Mouse (Mus musculus) lung, postnatal 10 days (tissue): ENCODE data around the gene 4930480E11Rik.
"Not testable (repeated sequence)": the region's sequence is repeated elsewhere in the genome, so short reads cannot be mapped to it uniquely, and the experiment has no call there.

Experiments used
- DNase-seq: peaks from one replicate; pipeline ENCODE4 v3.0.0; 2021

4930480E11Rik gene

DNA sequence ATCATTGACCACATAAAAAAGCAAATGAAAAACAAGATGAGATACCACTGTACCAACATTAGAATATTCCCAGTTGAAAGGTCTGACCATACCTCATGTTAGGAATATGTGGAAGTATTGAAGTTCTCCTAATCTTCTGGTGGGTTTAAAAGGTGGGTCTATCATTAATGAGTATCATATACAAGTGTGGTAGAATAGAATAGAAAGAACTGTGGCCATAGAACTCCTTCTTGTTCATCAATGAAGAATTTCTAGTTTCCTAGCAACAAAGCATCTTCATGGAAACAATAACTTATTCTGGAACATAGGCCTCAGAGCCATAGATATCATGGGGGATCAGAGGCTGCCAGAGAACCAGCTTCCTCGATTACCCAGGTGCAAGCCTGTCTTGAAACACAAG, at the start of gene 4930480E11Rik:
Gene 4930480E11Rik (plus strand): TSS at position 301 of the 400 bp plus-strand sequence.
- DNase-seq, result no peak

DNA sequence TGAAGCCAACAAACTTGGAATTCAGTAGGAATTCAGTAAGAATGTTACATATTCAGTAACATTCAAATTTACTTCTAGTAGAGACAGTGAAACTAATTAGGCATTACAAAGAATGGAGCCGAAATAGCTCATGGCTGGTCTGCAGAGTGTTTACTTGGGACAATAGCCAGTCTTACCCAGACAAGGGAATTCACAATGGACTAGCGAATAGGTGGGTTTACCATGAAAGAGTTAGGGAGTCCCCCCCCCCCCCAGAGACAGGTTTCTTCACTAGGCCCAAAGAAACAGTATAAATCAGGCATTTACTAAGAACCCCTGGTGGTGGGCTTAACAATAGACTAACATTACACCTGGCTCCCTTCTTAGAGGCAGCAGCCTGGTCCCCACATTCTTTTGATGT, 33.9 kb downstream of the 4930480E11Rik start:
- DNase-seq, result not testable (repeated sequence)
